Mouse (Mus musculus) embryonic facial prominence, embryonic 12.5 days (tissue): ENCODE results near the gene Apbb2. TPM values are rescaled to one million over a fixed set of nuclear protein-coding genes. Genes with fewer than 3 reads are reported as not detected.

Source experiments
- ATAC-seq: fragments of 200-750 bp; cut with Nextera tagmentation; 2 replicates; pipeline ENCODE4 v1.8.0; 2017; ENCODE audit not compliant: insufficient number of reproducible peaks, insufficient read depth, low FRiP score, low TSS enrichment
- H3K27ac ChIP-seq: fragments of 300-500 bp; sonication (generic); 2 replicates; pipeline ENCODE4 v1.5.1; 2016; ENCODE audit warnings: mild to moderate bottlenecking
- H3K27me3 ChIP-seq: fragments of 300-500 bp; sonication (generic); 2 replicates; pipeline ENCODE4 v1.6.1; 2016; ENCODE audit warnings: mild to moderate bottlenecking, moderate library complexity
- H3K36me3 ChIP-seq: fragments of 300-500 bp; sonication (generic); 2 replicates; pipeline ENCODE4 v1.6.1; 2016; ENCODE audit warnings: mild to moderate bottlenecking
- H3K4me1 ChIP-seq: fragments of 300-500 bp; sonication (generic); 2 replicates; pipeline ENCODE4 v1.6.1; 2016
- H3K4me2 ChIP-seq: fragments of 300-500 bp; sonication (generic); replicated peaks from 2 replicates; pipeline ENCODE4 v1.6.1; 2016; ENCODE audit warnings: mild to moderate bottlenecking, moderate library complexity
- H3K4me3 ChIP-seq: fragments of 300-500 bp; sonication (generic); 2 replicates; pipeline ENCODE4 v1.5.1; 2016; ENCODE audit warnings: mild to moderate bottlenecking
- H3K9ac ChIP-seq: fragments of 300-500 bp; sonication (generic); 2 replicates; pipeline ENCODE4 v1.6.1; 2016; ENCODE audit warnings: mild to moderate bottlenecking, moderate library complexity
- H3K9me3 ChIP-seq: fragments of 300-500 bp; sonication (generic); 2 replicates; pipeline ENCODE4 v1.6.1; 2016; ENCODE audit warnings: mild to moderate bottlenecking, moderate library complexity
- WGBS: fragments of 180-500 bp; shearing (Covaris S2); methylation state at CpG from one replicate; pipeline ENCODE4 v1.1.7; 2016; 5-methylcytosine and 5-hydroxymethylcytosine counted together
- polyA plus RNA-seq: library from polyadenylated mRNA; unstranded; fragments of >200 nt; fragmentation: Nextera tagmentation; extraction: Ambion mirVana; gene quantifications from 2 replicates; pipeline ENCODE4 v1.2.1, GENCODE M21; 2016

Apbb2 gene
- polyA plus RNA-seq, 1 experiment from 2014 or later: 53.2 TPM

GRCm38 (mm10) chr5:66600415-66600814 lies 18.2 kb downstream of the Apbb2 start:
- Histone ChIP-seq H3K27me3 (no peaks in the 10 kb centered on the region), H3K36me3 (no peaks in the 10 kb centered on the region), H3K4me2 (no peak overlapping the region), H3K9me3 (no peaks in the 10 kb centered on the region), H3K9ac (no peak overlapping the region), H3K27ac (no peak overlapping the region), H3K4me3 (no peak overlapping the region), H3K4me1 (peaks cover 22% of the 10 kb centered on the region)
- no peak for ATAC-seq
- WGBS: 85% methylated on average over 8 of the region's 8 CpGs

DNA sequence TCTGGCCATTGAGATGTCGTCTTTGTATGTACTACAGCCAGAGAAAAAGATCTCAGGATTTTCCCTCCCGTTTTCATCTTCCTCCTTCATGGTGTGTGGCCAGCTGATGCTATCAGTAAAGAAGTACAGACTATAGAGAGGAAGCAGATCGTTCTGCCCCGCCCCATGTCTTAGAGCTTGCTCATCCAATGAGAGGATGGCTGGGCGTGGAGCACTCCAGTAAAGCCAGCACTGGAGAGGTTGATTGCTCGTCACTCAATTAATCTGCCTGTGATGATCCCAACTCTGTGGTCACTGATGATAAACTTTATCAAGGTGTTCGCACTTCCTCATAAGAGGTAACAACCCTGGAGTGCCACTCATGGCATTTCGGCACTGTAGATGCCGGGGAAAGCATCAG lies 18.7 kb downstream of the Apbb2 start:
- peaks cover 22% of the 10 kb centered on the region for H3K4me1 ChIP-seq
- no peak for ATAC-seq
- 79% methylated on average over 9 of the region's 9 CpGs for WGBS

GRCm38 (mm10) chr5:66596296-66596695 lies 22.3 kb downstream of the Apbb2 start:
- no peak for ATAC-seq
- Histone ChIP-seq H3K4me2 (no peak overlapping the region), H3K9ac (no peak overlapping the region), H3K9me3 (no peaks in the 10 kb centered on the region), H3K4me3 (no peak overlapping the region), H3K27me3 (no peaks in the 10 kb centered on the region), H3K4me1 (peaks cover 9% of the 10 kb centered on the region), H3K27ac (no peak overlapping the region), H3K36me3 (no peaks in the 10 kb centered on the region)
- 33% methylated on average over 3 of the region's 3 CpGs for WGBS

More for the DNA sequence above, 18.7 kb downstream of the Apbb2 start:
- Histone ChIP-seq H3K9me3 (no peaks in the 10 kb centered on the region), H3K4me3 (no peak overlapping the region), H3K36me3 (no peaks in the 10 kb centered on the region), H3K27ac (no peak overlapping the region), H3K4me2 (no peak overlapping the region), H3K9ac (no peak overlapping the region), H3K27me3 (no peaks in the 10 kb centered on the region)

GRCm38 (mm10) chr5:66594881-66595280 lies 23.7 kb downstream of the Apbb2 start:
- Histone ChIP-seq H3K27me3 (no peaks in the 10 kb centered on the region), H3K4me3 (no peak overlapping the region), H3K9ac (no peak overlapping the region), H3K9me3 (no peaks in the 10 kb centered on the region), H3K4me1 (peaks cover 9% of the 10 kb centered on the region), H3K4me2 (no peak overlapping the region), H3K27ac (no peak overlapping the region), H3K36me3 (no peaks in the 10 kb centered on the region)
- ATAC-seq: no peak
- 80% methylated on average over 14 of the region's 14 CpGs for WGBS

DNA sequence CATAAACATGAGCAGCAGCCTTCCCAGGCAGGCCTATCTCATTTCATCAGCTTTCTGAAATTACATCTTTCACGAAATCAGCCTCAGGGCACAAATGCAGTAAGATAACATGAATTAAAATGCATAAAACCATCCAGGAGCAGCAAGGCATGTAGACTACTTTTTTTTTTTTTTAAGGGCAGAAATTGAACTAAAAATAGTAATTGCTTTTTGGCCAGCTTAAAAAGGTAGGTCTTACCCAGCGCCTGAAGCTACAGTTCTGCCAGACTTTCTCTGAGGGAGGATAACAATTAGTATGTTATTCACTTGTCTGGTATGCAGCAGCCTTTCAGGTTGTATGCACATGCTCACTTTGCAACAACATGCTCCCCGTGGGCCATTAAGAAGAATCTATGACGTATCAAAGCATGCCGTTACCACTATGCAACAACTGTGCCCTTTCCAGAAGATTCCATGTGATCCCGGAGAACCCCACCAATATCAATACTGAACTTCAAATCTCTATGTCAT lies 32.3 kb downstream of the Apbb2 start:
- no peak overlapping the region for H3K4me2 ChIP-seq
- H3K4me3 ChIP-seq: no peak overlapping the region
- H3K36me3 ChIP-seq: no peaks in the 10 kb centered on the region
- H3K9me3 ChIP-seq: no peaks in the 10 kb centered on the region
- 64% methylated on average over 6 of the region's 6 CpGs for WGBS
- H3K27me3 ChIP-seq: no peaks in the 10 kb centered on the region
- no peak overlapping the region for H3K27ac ChIP-seq
- peaks cover 29% of the 10 kb centered on the region for H3K4me1 ChIP-seq
- no peak overlapping the region for H3K9ac ChIP-seq
- no peak for ATAC-seq

- Histone ChIP-seq H3K4me1 (peaks cover 29% of the 10 kb centered on the region), H3K27ac (peak overlapping the region; percentile 43), H3K4me3 (no peak overlapping the region), H3K27me3 (no peaks in the 10 kb centered on the region), H3K9ac (no peak overlapping the region), H3K4me2 (no peak overlapping the region), H3K36me3 (no peaks in the 10 kb centered on the region), H3K9me3 (no peaks in the 10 kb centered on the region)
- WGBS: 30% methylated on average over 4 of the region's 4 CpGs
- no peak for ATAC-seq
These were observed 35.6 kb downstream of the Apbb2 start for GRCm38 (mm10) chr5:66583019-66583406.

GRCm38 (mm10) chr5:66582281-66583018 lies 36.1 kb downstream of the Apbb2 start:
- no peak overlapping the region for H3K4me2 ChIP-seq
- H3K27ac ChIP-seq: no peak overlapping the region; the same call in 1 of the 2 replicates
- no peaks in the 10 kb centered on the region for H3K27me3 ChIP-seq
- 75% methylated on average over 17 of the region's 17 CpGs for WGBS
- no peak for ATAC-seq
- peaks cover 29% of the 10 kb centered on the region for H3K4me1 ChIP-seq
- H3K36me3 ChIP-seq: no peaks in the 10 kb centered on the region
- no peak overlapping the region for H3K4me3 ChIP-seq
- no peak overlapping the region for H3K9ac ChIP-seq
- no peaks in the 10 kb centered on the region for H3K9me3 ChIP-seq

- H3K4me3 ChIP-seq: no peak overlapping the region
- H3K9me3 ChIP-seq: no peaks in the 10 kb centered on the region
- H3K4me2 ChIP-seq: no peak overlapping the region
- 72% methylated on average over 4 of the region's 4 CpGs for WGBS
- H3K4me1 ChIP-seq: peaks cover 28% of the 10 kb centered on the region
- H3K27me3 ChIP-seq: no peaks in the 10 kb centered on the region
- ATAC-seq: no peak
- H3K36me3 ChIP-seq: no peaks in the 10 kb centered on the region
- no peak overlapping the region for H3K9ac ChIP-seq
- no peak overlapping the region for H3K27ac ChIP-seq
These were observed 39.5 kb downstream of the Apbb2 start for GRCm38 (mm10) chr5:66579066-66579465.

DNA sequence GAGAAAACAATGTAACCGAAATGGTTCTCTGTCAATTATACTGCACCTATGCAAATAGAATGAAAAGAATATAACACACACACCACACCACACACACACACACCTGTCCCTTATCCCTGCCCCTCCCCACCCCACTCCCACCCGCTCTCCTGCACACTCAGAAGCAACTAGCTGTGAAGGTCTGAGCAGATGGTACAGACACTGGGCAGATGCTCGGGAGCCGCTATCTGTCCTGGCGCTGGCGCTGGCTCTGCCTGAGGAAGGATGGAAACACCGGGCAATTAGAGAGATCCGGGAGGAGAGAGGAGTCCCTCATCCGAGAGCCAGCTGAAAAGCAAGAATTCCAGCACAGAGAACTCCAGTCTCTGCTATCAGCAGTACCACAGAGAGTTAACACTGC lies 42.3 kb downstream of the Apbb2 start:
- 58% methylated on average over 9 of the region's 9 CpGs for WGBS
- no peaks in the 10 kb centered on the region for H3K27me3 ChIP-seq
- no peak overlapping the region for H3K4me3 ChIP-seq
- no peak overlapping the region for H3K4me2 ChIP-seq
- H3K9ac ChIP-seq: no peak overlapping the region
- peaks cover 15% of the 10 kb centered on the region; the same call in 1 of the 2 replicates for H3K4me1 ChIP-seq
- no peak for ATAC-seq
- no peaks in the 10 kb centered on the region for H3K36me3 ChIP-seq
- H3K9me3 ChIP-seq: no peaks in the 10 kb centered on the region
- no peak overlapping the region for H3K27ac ChIP-seq

DNA sequence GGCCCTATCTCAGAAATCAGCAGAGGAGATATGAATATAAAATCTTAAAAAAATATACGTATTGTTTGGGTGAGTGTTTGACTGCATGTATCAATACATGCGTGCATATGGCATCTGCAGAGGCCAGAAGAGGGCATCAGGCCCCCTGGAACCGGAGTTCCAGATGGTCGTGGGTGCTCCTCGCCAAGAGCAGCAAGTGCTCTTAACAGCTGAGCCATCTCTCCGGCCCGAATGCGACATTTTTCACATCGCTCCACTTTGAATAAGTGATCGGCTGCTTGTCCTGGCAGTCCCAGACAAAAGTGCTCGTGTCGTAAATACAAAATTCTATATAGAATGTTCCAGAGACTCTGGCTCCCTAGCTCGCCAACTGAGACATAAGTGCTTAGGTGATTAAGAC lies 43.4 kb downstream of the Apbb2 start:
- no peak for ATAC-seq
- Histone ChIP-seq H3K27me3 (no peaks in the 10 kb centered on the region), H3K36me3 (no peaks in the 10 kb centered on the region), H3K4me2 (no peak overlapping the region), H3K27ac (no peak overlapping the region), H3K4me3 (no peak overlapping the region), H3K4me1 (peaks cover 15% of the 10 kb centered on the region; the same call in 1 of the 2 replicates), H3K9me3 (no peaks in the 10 kb centered on the region), H3K9ac (no peak overlapping the region)
- WGBS: 91% methylated on average over 13 of the region's 13 CpGs

GRCm38 (mm10) chr5:66573266-66573665 lies 45.3 kb downstream of the Apbb2 start:
- no peaks in the 10 kb centered on the region for H3K9me3 ChIP-seq
- peaks cover 19% of the 10 kb centered on the region for H3K4me1 ChIP-seq
- no peak for ATAC-seq
- no peaks in the 10 kb centered on the region for H3K36me3 ChIP-seq
- no peak overlapping the region for H3K4me2 ChIP-seq
- no peak overlapping the region for H3K27ac ChIP-seq
- no peaks in the 10 kb centered on the region for H3K27me3 ChIP-seq
- H3K4me3 ChIP-seq: no peak overlapping the region
- 28% methylated on average over 4 of the region's 4 CpGs for WGBS
- no peak overlapping the region for H3K9ac ChIP-seq

GRCm38 (mm10) chr5:66572086-66572855 lies 46.3 kb downstream of the Apbb2 start:
- Histone ChIP-seq H3K4me1 (peaks cover 17% of the 10 kb centered on the region), H3K9ac (no peak overlapping the region)

More at GRCm38 (mm10) chr5:66572086-66572855, 46.3 kb downstream of the Apbb2 start:
- Histone ChIP-seq H3K9me3 (no peaks in the 10 kb centered on the region), H3K4me2 (no peak overlapping the region), H3K4me3 (no peak overlapping the region), H3K27ac (no peak overlapping the region), H3K36me3 (no peaks in the 10 kb centered on the region), H3K27me3 (no peaks in the 10 kb centered on the region)
- WGBS: 78% methylated on average over 13 of the region's 13 CpGs
- ATAC-seq: no peak
